Mouse (Mus musculus) myocyte (in vitro differentiated cells): ENCODE data around the gene Phpt1.

Source experiments
- CEBPB ChIP-seq: IDR thresholded peaks from 2 replicates; pipeline ENCODE4 v1.6.1; 2011; ENCODE audit warnings: mild to moderate bottlenecking, moderate library complexity; ENCODE audit not compliant: poor library complexity, insufficient read depth, severe bottlenecking
- E2F4 ChIP-seq: IDR thresholded peaks from one replicate; pipeline ENCODE4 v1.6.1; 2011; ENCODE audit warnings: mild to moderate bottlenecking, control low read depth, moderate library complexity; ENCODE audit not compliant: insufficient read depth
- MAX ChIP-seq: IDR thresholded peaks from one replicate; pipeline ENCODE4 v1.6.1; 2011; ENCODE audit warnings: low read depth, mild to moderate bottlenecking, control low read depth
- MYOG ChIP-seq, 3 experiments: IDR thresholded peaks; one replicate each; pipeline ENCODE4 v1.6.1; 2011; ENCODE audit warnings: control low read depth in 2 of 3, low read depth in 2 of 3, mild to moderate bottlenecking in 2 of 3; ENCODE audit not compliant: insufficient read length in 2 of 3, control insufficient read depth in 1 of 3, insufficient read depth in 1 of 3
- POLR2A ChIP-seq: IDR thresholded peaks from one replicate; pipeline ENCODE4 v1.6.1; 2011; ENCODE audit warnings: low read depth, mild to moderate bottlenecking, control low read depth, moderate library complexity; ENCODE audit not compliant: insufficient read length
- POLR2AphosphoS2 ChIP-seq: IDR thresholded peaks from one replicate; pipeline ENCODE4 v1.6.1; 2011; ENCODE audit warnings: low read depth, control low read depth; ENCODE audit not compliant: insufficient read length
- SRF ChIP-seq: IDR thresholded peaks from one replicate; pipeline ENCODE4 v1.6.1; 2011; ENCODE audit warnings: low read depth; ENCODE audit not compliant: control insufficient read depth, insufficient read length
- TCF12 ChIP-seq: IDR thresholded peaks from one replicate; pipeline ENCODE4 v1.6.1; 2011; ENCODE audit warnings: mild to moderate bottlenecking, control low read depth; ENCODE audit not compliant: poor library complexity, insufficient read depth, severe bottlenecking
- USF1 ChIP-seq: IDR thresholded peaks from one replicate; pipeline ENCODE4 v1.6.1; 2011; ENCODE audit warnings: low read depth, mild to moderate bottlenecking, control low read depth, moderate library complexity

GRCm38 (mm10) chr2:25616398-25616797 is 41.4 kb upstream of the Phpt1 start:
- no peak for TF ChIP-seq TCF12
- TF ChIP-seq E2F4: no peak
- TF ChIP-seq POLR2A: no peak
- TF ChIP-seq MAX: no peak
- no peak for TF ChIP-seq USF1
- TF ChIP-seq MYOG (IDR thresholded peaks at IDR 0.05; ENCODE audit: control insufficient read depth in 1 of 3, insufficient read depth in 1 of 3, insufficient read length in 2 of 3, low read depth in 2 of 3): no peak
- TF ChIP-seq POLR2AphosphoS2: no peak
- TF ChIP-seq CEBPB: no peak
- TF ChIP-seq SRF: no peak
